Mouse (Mus musculus): Measurements from ENCODE around the gene Ggt1. TPM values are rescaled to one million over a fixed set of nuclear protein-coding genes. Genes with fewer than 3 reads are reported as not detected.

Gene Ggt1
- polyA plus RNA-seq, 1 experiment from 2014 or later, result 1.3 TPM

DNA sequence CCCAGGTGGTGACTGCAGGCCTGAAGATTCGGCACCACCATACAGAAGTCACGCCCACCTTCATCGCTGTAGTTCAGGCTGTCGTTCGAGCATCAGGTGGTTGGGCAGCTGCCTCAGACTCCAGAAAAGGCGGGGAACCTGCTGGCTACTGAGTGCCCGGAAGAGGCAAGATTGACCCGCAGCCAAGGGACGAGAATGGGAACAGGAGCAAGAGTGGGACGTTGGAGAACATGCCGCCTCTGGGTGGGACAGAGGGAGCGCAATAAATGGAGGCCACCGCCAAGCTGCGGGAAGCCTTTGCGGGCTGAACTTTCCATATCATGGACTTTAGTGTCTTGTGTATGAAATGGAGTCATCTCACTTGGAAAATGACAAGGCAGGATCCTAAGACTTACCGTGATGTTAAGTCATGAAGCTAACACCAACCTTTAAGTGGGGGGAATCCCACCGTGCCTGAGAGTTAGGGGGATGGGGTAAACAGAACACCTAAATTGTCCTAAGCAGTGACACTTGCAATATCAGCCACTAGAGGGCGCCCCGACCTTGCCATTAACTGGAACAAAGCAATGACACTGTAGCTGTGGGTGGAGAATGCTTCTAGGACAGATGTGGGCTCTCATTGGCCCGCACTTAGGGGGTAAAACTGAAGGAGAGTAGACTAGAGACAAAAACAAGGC is 24.6 kb downstream of the Ggt1 start:
- H3K36me3 ChIP-seq, result no peaks in the 10 kb centered on the region
- no peaks in the 10 kb centered on the region for H3K9me3 ChIP-seq (replicated peaks)
- no peak overlapping the region for H3K4me3 ChIP-seq (replicated peaks)
- 21% methylated on average over 20 of the region's 20 CpGs for WGBS
- H3K27ac ChIP-seq (replicated peaks), result no peak overlapping the region
- peaks cover 19% of the 10 kb centered on the region for H3K4me1 ChIP-seq
- H3K9ac ChIP-seq (replicated peaks), result no peak overlapping the region
- H3K27me3 ChIP-seq (replicated peaks), result 0 out of 2 replicates have a peak, but pooled peaks cover 4% of the 10 kb centered on the region
- peak; percentile 80 for ATAC-seq (ENCODE audit: low FRiP score)
- H3K4me2 ChIP-seq, result peak overlapping the region; percentile 43

- Histone ChIP-seq H3K9me3 (replicated peaks) (no peaks in the 10 kb centered on the region), H3K27me3 (replicated peaks) (0 out of 2 replicates have a peak, but pooled peaks cover 4% of the 10 kb centered on the region), H3K27ac (replicated peaks) (no peak overlapping the region), H3K4me1 (peaks cover 19% of the 10 kb centered on the region), H3K4me2 (peak overlapping the region; percentile 43; the same call in 1 of the 2 replicates), H3K36me3 (no peaks in the 10 kb centered on the region), H3K9ac (replicated peaks) (no peak overlapping the region), H3K4me3 (replicated peaks) (no peak overlapping the region)
- 83% methylated on average over 1 of the region's 1 CpGs for WGBS
- ATAC-seq (ENCODE audit: low FRiP score), result no peak; the same call in 1 of the 2 replicates
Measured at GRCm38 (mm10) chr10:75586553-75586879, 25.1 kb downstream of the Ggt1 start.

DNA sequence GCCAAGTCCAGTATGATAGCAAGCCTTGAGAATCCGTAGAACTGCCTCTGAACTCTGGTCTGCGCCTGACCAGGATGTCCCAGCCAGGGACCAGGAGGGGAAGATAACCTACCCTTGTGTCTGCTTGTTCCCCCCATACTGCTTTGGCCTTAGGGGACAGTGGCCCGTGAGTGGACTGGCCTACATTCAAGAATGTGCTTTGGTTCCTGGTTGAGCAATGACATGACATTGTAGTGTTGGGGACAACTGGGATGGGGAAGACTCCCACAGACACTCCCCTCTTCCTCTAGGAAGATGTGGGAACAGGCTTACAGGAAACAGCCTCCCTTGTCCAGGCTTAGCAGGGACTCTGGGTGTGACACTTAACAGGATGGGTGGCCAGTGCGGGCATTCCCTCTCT is 26.4 kb downstream of the Ggt1 start:
- ATAC-seq (ENCODE audit: low FRiP score), result no peak
- H3K9me3 ChIP-seq (replicated peaks), result no peaks in the 10 kb centered on the region

GRCm38 (mm10) chr10:75588336-75588735 is 26.9 kb downstream of the Ggt1 start:
- Histone ChIP-seq H3K4me3 (replicated peaks) (no peak overlapping the region), H3K4me2 (no peak overlapping the region), H3K27me3 (replicated peaks) (0 out of 2 replicates have a peak, but pooled peaks cover 4% of the 10 kb centered on the region), H3K9ac (replicated peaks) (no peak overlapping the region), H3K36me3 (no peaks in the 10 kb centered on the region), H3K4me1 (peaks cover 19% of the 10 kb centered on the region), H3K9me3 (replicated peaks) (no peaks in the 10 kb centered on the region), H3K27ac (replicated peaks) (no peak overlapping the region)
- ATAC-seq (ENCODE audit: low FRiP score), result no peak
- WGBS, result 54% methylated on average over 5 of the region's 5 CpGs

More for the DNA sequence above, 26.4 kb downstream of the Ggt1 start:
- no peak overlapping the region for H3K27ac ChIP-seq (replicated peaks)
- no peak overlapping the region for H3K9ac ChIP-seq (replicated peaks)
- H3K4me2 ChIP-seq, result no peak overlapping the region
- 0 out of 2 replicates have a peak, but pooled peaks cover 4% of the 10 kb centered on the region for H3K27me3 ChIP-seq (replicated peaks)
- H3K36me3 ChIP-seq, result no peaks in the 10 kb centered on the region
- H3K4me1 ChIP-seq, result peaks cover 19% of the 10 kb centered on the region
- H3K4me3 ChIP-seq (replicated peaks), result no peak overlapping the region
- 89% methylated on average over 4 of the region's 4 CpGs for WGBS

GRCm38 (mm10) chr10:75589129-75589528 is 27.7 kb downstream of the Ggt1 start, which contains the start of gene Ggt5:
Ggt5 (plus strand) TSS chr10:75589340.
- peaks cover 19% of the 10 kb centered on the region for H3K4me1 ChIP-seq
- 37% methylated on average over 5 of the region's 5 CpGs for WGBS
- no peaks in the 10 kb centered on the region for H3K36me3 ChIP-seq
- 0 out of 2 replicates have a peak, but pooled peaks cover 4% of the 10 kb centered on the region for H3K27me3 ChIP-seq (replicated peaks)
- H3K4me3 ChIP-seq (replicated peaks), result no peak within 1 kb of the TSS
- no peak within 1 kb of the TSS for H3K4me2 ChIP-seq
- no peaks in the 10 kb centered on the region for H3K9me3 ChIP-seq (replicated peaks)
- ATAC-seq (ENCODE audit: low FRiP score), result no peak
- H3K27ac ChIP-seq (replicated peaks), result no peak within 1 kb of the TSS
- H3K9ac ChIP-seq (replicated peaks), result no peak within 1 kb of the TSS

DNA sequence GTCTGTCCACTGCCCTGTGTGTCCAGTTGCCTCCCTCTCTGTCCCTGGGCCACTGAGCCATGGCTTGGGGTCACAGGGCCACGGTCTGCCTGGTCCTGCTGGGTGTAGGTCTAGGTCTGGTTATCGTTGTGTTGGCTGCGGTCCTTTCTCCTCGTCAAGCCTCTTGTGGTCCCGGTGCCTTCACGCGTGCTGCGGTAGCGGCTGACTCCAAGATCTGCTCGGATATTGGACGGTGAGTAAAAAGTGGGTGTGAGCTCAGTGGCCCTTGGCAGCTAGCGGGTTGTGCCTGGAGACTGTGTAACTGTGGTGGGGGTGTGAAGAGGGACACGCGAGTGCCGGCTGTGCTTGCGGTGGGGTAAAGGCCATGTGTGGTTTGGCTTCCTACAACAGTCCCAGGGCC is 28.2 kb downstream of the Ggt1 start:
- ATAC-seq (ENCODE audit: low FRiP score), result no peak

GRCm38 (mm10) chr10:75591211-75591894 is 29.9 kb downstream of the Ggt1 start:
- H3K9me3 ChIP-seq (replicated peaks), result no peaks in the 10 kb centered on the region
- no peaks in the 10 kb centered on the region for H3K36me3 ChIP-seq
- ATAC-seq (ENCODE audit: low FRiP score), result no peak
- H3K27ac ChIP-seq (replicated peaks), result no peak overlapping the region
- H3K27me3 ChIP-seq (replicated peaks), result no peaks in the 10 kb centered on the region
- 79% methylated on average over 12 of the region's 12 CpGs for WGBS
- H3K4me3 ChIP-seq (replicated peaks), result no peak overlapping the region
- no peak overlapping the region for H3K9ac ChIP-seq (replicated peaks)
- peaks cover 12% of the 10 kb centered on the region for H3K4me1 ChIP-seq
- no peak overlapping the region for H3K4me2 ChIP-seq

More for the DNA sequence above, 28.2 kb downstream of the Ggt1 start:
- H3K9me3 ChIP-seq (replicated peaks), result no peaks in the 10 kb centered on the region
- H3K4me2 ChIP-seq, result no peak overlapping the region
- no peak overlapping the region for H3K27ac ChIP-seq (replicated peaks)
- H3K27me3 ChIP-seq (replicated peaks), result 0 out of 2 replicates have a peak, but pooled peaks cover 4% of the 10 kb centered on the region
- H3K9ac ChIP-seq (replicated peaks), result no peak overlapping the region
- H3K4me1 ChIP-seq, result peaks cover 19% of the 10 kb centered on the region
- WGBS, result 86% methylated on average over 16 of the region's 16 CpGs
- H3K36me3 ChIP-seq, result no peaks in the 10 kb centered on the region
- H3K4me3 ChIP-seq (replicated peaks), result no peak overlapping the region

DNA sequence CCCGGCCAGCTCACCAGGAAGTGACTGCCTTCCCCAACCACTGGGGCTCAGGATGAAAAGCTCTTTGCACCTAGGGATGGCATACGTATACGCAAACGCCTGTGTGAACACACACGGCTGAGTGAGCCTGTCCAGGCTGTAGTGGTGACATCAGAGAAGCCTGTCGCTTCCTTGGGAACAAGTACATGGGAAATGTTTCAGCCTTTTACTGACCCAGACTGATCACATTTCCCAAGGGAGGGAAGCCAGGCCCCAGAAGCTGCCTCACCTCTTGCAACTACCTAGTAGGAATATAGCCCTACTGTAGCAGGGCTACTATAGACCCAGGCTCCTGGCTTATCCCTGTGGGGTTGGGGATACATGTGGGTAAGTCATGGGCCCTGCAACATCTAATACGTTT is 31.2 kb downstream of the Ggt1 start:
- Histone ChIP-seq H3K4me2 (no peak overlapping the region), H3K9ac (replicated peaks) (no peak overlapping the region), H3K27me3 (replicated peaks) (no peaks in the 10 kb centered on the region), H3K27ac (replicated peaks) (no peak overlapping the region), H3K9me3 (replicated peaks) (no peaks in the 10 kb centered on the region), H3K36me3 (no peaks in the 10 kb centered on the region), H3K4me1 (peaks cover 8% of the 10 kb centered on the region; the same call in 1 of the 2 replicates), H3K4me3 (replicated peaks) (no peak overlapping the region)
- no peak for ATAC-seq (ENCODE audit: low FRiP score)
- WGBS, result 83% methylated on average over 7 of the region's 7 CpGs

DNA sequence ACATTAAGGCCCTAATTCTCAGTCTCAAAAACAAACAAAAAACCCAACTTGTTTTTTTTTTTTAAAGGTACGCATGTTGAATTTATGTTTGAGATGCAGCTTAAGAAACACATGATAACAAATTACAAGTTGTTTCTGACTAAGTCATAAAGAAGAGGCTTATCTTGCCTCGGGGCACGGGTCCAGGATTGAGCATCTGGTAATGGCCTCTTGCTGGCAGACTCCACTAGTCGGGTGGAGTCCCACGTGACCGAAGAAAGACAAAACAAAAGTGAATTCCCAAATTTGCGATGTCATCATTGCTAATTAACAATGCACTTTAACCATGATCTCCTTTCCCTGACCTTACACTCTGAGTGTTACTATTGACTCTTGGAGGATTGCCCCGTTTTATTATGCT is 34.6 kb downstream of the Ggt1 start:
- Histone ChIP-seq H3K4me1 (no peaks in the 10 kb centered on the region), H3K27ac (replicated peaks) (no peak overlapping the region), H3K36me3 (no peaks in the 10 kb centered on the region), H3K4me3 (replicated peaks) (no peak overlapping the region), H3K9me3 (replicated peaks) (no peaks in the 10 kb centered on the region), H3K9ac (replicated peaks) (no peak overlapping the region), H3K4me2 (no peak overlapping the region), H3K27me3 (replicated peaks) (no peaks in the 10 kb centered on the region)
- WGBS, result 76% methylated on average over 8 of the region's 8 CpGs
- no peak for ATAC-seq (ENCODE audit: low FRiP score)

DNA sequence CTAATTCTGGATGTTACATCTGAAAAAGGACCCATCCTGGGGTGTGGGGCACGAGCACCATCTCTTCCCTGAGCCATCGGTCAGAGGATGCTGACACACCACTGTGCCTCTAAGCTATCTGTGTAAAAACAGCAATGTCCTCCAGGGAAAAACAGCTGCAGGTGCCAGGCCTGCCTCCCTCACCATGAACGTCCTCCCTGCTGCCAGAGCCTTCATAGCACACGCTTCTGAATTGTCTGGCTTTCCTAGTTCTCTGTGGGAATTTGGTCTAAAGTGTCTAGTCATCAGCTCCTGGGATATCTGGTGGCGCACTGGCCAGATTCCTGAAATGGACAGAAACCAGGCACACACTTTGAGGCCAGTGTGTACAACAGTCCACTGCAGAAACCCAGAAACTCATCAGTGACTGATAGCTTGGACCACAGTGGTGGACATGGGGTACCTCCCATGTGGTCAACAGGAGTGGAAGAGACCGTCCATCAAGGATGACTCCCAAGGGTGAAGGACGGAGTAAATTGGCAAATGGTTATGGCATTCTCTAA is 38.9 kb downstream of the Ggt1 start:
- Histone ChIP-seq H3K9ac (replicated peaks) (no peak overlapping the region), H3K36me3 (no peaks in the 10 kb centered on the region), H3K4me1 (no peaks in the 10 kb centered on the region), H3K9me3 (replicated peaks) (no peaks in the 10 kb centered on the region), H3K4me2 (no peak overlapping the region), H3K27me3 (replicated peaks) (no peaks in the 10 kb centered on the region), H3K4me3 (replicated peaks) (no peak overlapping the region), H3K27ac (replicated peaks) (no peak overlapping the region)
- WGBS, result 84% methylated on average over 7 of the region's 7 CpGs
- no peak for ATAC-seq (ENCODE audit: low FRiP score)

DNA sequence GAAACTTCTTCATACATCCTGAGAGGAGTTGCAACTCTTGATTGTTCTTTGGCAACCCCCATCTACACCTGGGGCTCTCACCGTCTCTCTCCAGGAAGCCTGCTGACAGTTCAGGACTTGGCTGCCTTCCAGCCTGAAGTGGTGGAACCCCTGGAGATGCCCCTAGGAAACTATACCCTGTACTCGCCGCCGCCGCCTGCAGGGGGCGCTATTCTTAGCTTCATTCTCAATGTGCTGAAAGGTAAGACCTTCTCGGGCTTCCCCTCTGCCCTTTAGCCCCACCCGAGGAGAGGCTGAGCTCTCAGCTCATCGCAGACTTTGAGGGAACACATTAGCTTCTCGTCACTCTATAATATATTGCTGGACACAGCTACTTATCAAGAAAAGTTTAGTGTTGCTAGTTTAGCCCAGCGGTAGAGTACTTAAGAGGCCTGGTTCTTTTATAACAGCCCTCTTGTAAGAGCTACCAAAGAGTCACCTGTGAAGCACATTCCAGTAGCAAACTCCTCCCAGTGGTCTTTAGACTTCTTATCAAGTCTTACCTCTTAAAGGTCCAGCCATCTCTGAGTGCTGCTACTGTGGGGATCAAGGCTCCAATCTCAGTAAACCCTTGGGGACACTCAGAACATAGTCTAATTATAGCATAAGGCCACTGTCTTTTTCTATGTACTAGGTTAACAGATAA is 43.9 kb downstream of the Ggt1 start:
- no peak overlapping the region for H3K4me2 ChIP-seq
- H3K27ac ChIP-seq (replicated peaks), result no peak overlapping the region
- no peaks in the 10 kb centered on the region for H3K27me3 ChIP-seq (replicated peaks)
- no peak overlapping the region for H3K9ac ChIP-seq (replicated peaks)
- H3K4me3 ChIP-seq (replicated peaks), result no peak overlapping the region
- ATAC-seq (ENCODE audit: low FRiP score), result no peak
- no peaks in the 10 kb centered on the region for H3K36me3 ChIP-seq
- H3K4me1 ChIP-seq, result no peaks in the 10 kb centered on the region
- no peaks in the 10 kb centered on the region for H3K9me3 ChIP-seq (replicated peaks)
- 42% methylated on average over 11 of the region's 11 CpGs for WGBS

Data from neural tube, embryonic 15.5 days (tissue).